Mouse (Mus musculus) hindbrain, embryonic 16.5 days (tissue): ENCODE measurements at regions not wholly inside any gene's neighbourhood (a gene's known extent, or its start where the extent isn't known, plus 50 kb on each side); places are given as distances from the start of the nearest gene placed in this dataset.
A peak's percentile ranks its signal among the peaks of the same experiment; 100 is the strongest.

Source experiments
- ATAC-seq: fragments of 200-750 bp; cut with Nextera tagmentation; 2 replicates; pipeline ENCODE4 v1.8.0; 2017; ENCODE audit warnings: moderate TSS enrichment, moderate library complexity
- H3K27ac ChIP-seq: fragments of 300-500 bp; sonication (generic); 2 replicates; pipeline ENCODE4 v1.5.1; 2014; ENCODE audit warnings: low read depth, mild to moderate bottlenecking, control low read depth, low read length, moderate library complexity
- H3K27me3 ChIP-seq: fragments of 300-500 bp; sonication (generic); replicated peaks from 2 replicates; pipeline ENCODE4 v1.6.1; 2014; ENCODE audit warnings: low read length; ENCODE audit not compliant: control insufficient read depth, insufficient read depth
- H3K36me3 ChIP-seq: fragments of 300-500 bp; sonication (generic); 2 replicates; pipeline ENCODE4 v1.6.1; 2014; ENCODE audit warnings: mild to moderate bottlenecking, low read length, moderate library complexity, mixed read lengths; ENCODE audit not compliant: control insufficient read depth, insufficient read depth
- H3K4me1 ChIP-seq: fragments of 300-500 bp; sonication (generic); 2 replicates; pipeline ENCODE4 v1.6.1; 2014; ENCODE audit warnings: low read depth, low read length; ENCODE audit not compliant: control insufficient read depth, insufficient read depth
- H3K4me2 ChIP-seq: fragments of 300-500 bp; sonication (generic); 2 replicates; pipeline ENCODE4 v1.6.1; 2014; ENCODE audit warnings: mild to moderate bottlenecking, low read length, control low read depth, moderate library complexity
- H3K4me3 ChIP-seq: fragments of 300-500 bp; sonication (generic); 2 replicates; pipeline ENCODE4 v1.5.1; 2014; ENCODE audit warnings: mild to moderate bottlenecking, low read length, control low read depth, moderate library complexity
- H3K9ac ChIP-seq: fragments of 300-500 bp; sonication (generic); 2 replicates; pipeline ENCODE4 v1.6.1; 2014; ENCODE audit warnings: low read depth, mild to moderate bottlenecking, control low read depth, low read length, moderate library complexity
- H3K9me3 ChIP-seq: fragments of 300-500 bp; sonication (generic); 2 replicates; pipeline ENCODE4 v1.6.1; 2014; ENCODE audit warnings: mild to moderate bottlenecking, low read length, moderate library complexity; ENCODE audit not compliant: control insufficient read depth
- WGBS: fragments of 180-500 bp; shearing (Covaris S2); extraction: QIAGEN DNeasy Blood & Tissue Kit; methylation state at CpG from one replicate; pipeline ENCODE4 v1.1.7; 2014; 5-methylcytosine and 5-hydroxymethylcytosine counted together

GRCm38 (mm10) chr1:80038059-80038458, 177.1 kb upstream of the Serpine2 start:
- no peak for ATAC-seq
- Histone ChIP-seq H3K4me1 (no peaks in the 10 kb centered on the region; the same call in 1 of the 2 replicates), H3K9ac (no peak overlapping the region), H3K4me2 (no peak overlapping the region), H3K4me3 (no peak overlapping the region), H3K36me3 (no peaks in the 10 kb centered on the region), H3K9me3 (no peaks in the 10 kb centered on the region), H3K27ac (no peak overlapping the region), H3K27me3 (no peaks in the 10 kb centered on the region)

- H3K9me3 ChIP-seq, result no peaks in the 10 kb centered on the region
- no peaks in the 10 kb centered on the region for H3K36me3 ChIP-seq
- H3K9ac ChIP-seq, result no peak overlapping the region
- H3K4me1 ChIP-seq, result no peaks in the 10 kb centered on the region; the same call in 1 of the 2 replicates
- H3K27ac ChIP-seq, result no peak overlapping the region
- 94% methylated on average over 4 of the region's 4 CpGs for WGBS
- no peaks in the 10 kb centered on the region for H3K27me3 ChIP-seq
- H3K4me2 ChIP-seq, result no peak overlapping the region
- ATAC-seq, result no peak
- H3K4me3 ChIP-seq, result no peak overlapping the region
Observed at GRCm38 (mm10) chr1:80036436-80036835, 175.5 kb upstream of the Serpine2 start.

- H3K36me3 ChIP-seq, result no peaks in the 10 kb centered on the region
- no peak overlapping the region for H3K4me2 ChIP-seq
- H3K4me3 ChIP-seq, result no peak overlapping the region
- H3K27ac ChIP-seq, result no peak overlapping the region
- 25% methylated on average over 6 of the region's 6 CpGs for WGBS
- no peaks in the 10 kb centered on the region for H3K27me3 ChIP-seq
- H3K4me1 ChIP-seq, result no peaks in the 10 kb centered on the region; the same call in 1 of the 2 replicates
- H3K9me3 ChIP-seq, result no peaks in the 10 kb centered on the region
- ATAC-seq, result peak; percentile 68
- no peak overlapping the region for H3K9ac ChIP-seq
Observed at GRCm38 (mm10) chr1:80033522-80033921, 172.5 kb upstream of the Serpine2 start.

- no peak overlapping the region for H3K4me2 ChIP-seq
- H3K4me1 ChIP-seq, result no peaks in the 10 kb centered on the region; the same call in 1 of the 2 replicates
- H3K9ac ChIP-seq, result no peak overlapping the region
- H3K27me3 ChIP-seq, result no peaks in the 10 kb centered on the region
- 13% methylated on average over 2 of the region's 2 CpGs for WGBS
- no peaks in the 10 kb centered on the region for H3K9me3 ChIP-seq
- H3K27ac ChIP-seq, result no peak overlapping the region
- peak; percentile 15; the same call in 1 of the 2 replicates for ATAC-seq
- H3K4me3 ChIP-seq, result no peak overlapping the region
- no peaks in the 10 kb centered on the region for H3K36me3 ChIP-seq
Observed at GRCm38 (mm10) chr1:80033121-80033520, 172.1 kb upstream of the Serpine2 start.

GRCm38 (mm10) chr1:80032464-80032863, 171.5 kb upstream of the Serpine2 start:
- no peaks in the 10 kb centered on the region for H3K27me3 ChIP-seq
- H3K9ac ChIP-seq, result no peak overlapping the region
- H3K27ac ChIP-seq, result no peak overlapping the region
- no peaks in the 10 kb centered on the region for H3K36me3 ChIP-seq
- ATAC-seq, result no peak
- H3K4me3 ChIP-seq, result no peak overlapping the region
- no peaks in the 10 kb centered on the region; the same call in 1 of the 2 replicates for H3K4me1 ChIP-seq
- no peaks in the 10 kb centered on the region for H3K9me3 ChIP-seq
- H3K4me2 ChIP-seq, result no peak overlapping the region

- H3K4me2 ChIP-seq, result no peak overlapping the region
- no peak overlapping the region for H3K27ac ChIP-seq
- no peak for ATAC-seq
- no peaks in the 10 kb centered on the region for H3K36me3 ChIP-seq
- no peaks in the 10 kb centered on the region for H3K27me3 ChIP-seq
- no peaks in the 10 kb centered on the region; the same call in 1 of the 2 replicates for H3K4me1 ChIP-seq
- no peak overlapping the region for H3K9ac ChIP-seq
- H3K4me3 ChIP-seq, result no peak overlapping the region
- no peaks in the 10 kb centered on the region for H3K9me3 ChIP-seq
- 94% methylated on average over 1 of the region's 1 CpGs for WGBS
Observed at GRCm38 (mm10) chr1:80030635-80031034, 169.7 kb upstream of the Serpine2 start.

GRCm38 (mm10) chr1:80030224-80030623, 169.2 kb upstream of the Serpine2 start:
- 90% methylated on average over 3 of the region's 3 CpGs for WGBS
- no peak for ATAC-seq
- H3K9me3 ChIP-seq, result no peaks in the 10 kb centered on the region
- H3K27me3 ChIP-seq, result no peaks in the 10 kb centered on the region
- no peak overlapping the region for H3K27ac ChIP-seq
- no peak overlapping the region for H3K9ac ChIP-seq
- no peak overlapping the region for H3K4me3 ChIP-seq
- H3K36me3 ChIP-seq, result no peaks in the 10 kb centered on the region
- H3K4me1 ChIP-seq, result no peaks in the 10 kb centered on the region; the same call in 1 of the 2 replicates
- H3K4me2 ChIP-seq, result no peak overlapping the region

GRCm38 (mm10) chr1:80025863-80026616, 165.1 kb upstream of the Serpine2 start:
- H3K4me3 ChIP-seq, result no peak overlapping the region
- no peaks in the 10 kb centered on the region for H3K27me3 ChIP-seq
- H3K9ac ChIP-seq, result no peak overlapping the region
- WGBS, result 95% methylated on average over 4 of the region's 4 CpGs
- H3K4me1 ChIP-seq, result 0 out of 2 replicates have a peak, but pooled peaks cover 4% of the 10 kb centered on the region
- H3K36me3 ChIP-seq, result no peaks in the 10 kb centered on the region
- no peak for ATAC-seq
- no peaks in the 10 kb centered on the region for H3K9me3 ChIP-seq
- no peak overlapping the region for H3K27ac ChIP-seq
- no peak overlapping the region for H3K4me2 ChIP-seq

GRCm38 (mm10) chr1:80023518-80024095, 162.6 kb upstream of the Serpine2 start:
- Histone ChIP-seq H3K9ac (no peak overlapping the region), H3K4me3 (no peak overlapping the region), H3K27me3 (no peaks in the 10 kb centered on the region), H3K27ac (no peak overlapping the region), H3K4me2 (no peak overlapping the region), H3K36me3 (no peaks in the 10 kb centered on the region), H3K4me1 (0 out of 2 replicates have a peak, but pooled peaks cover 4% of the 10 kb centered on the region), H3K9me3 (no peaks in the 10 kb centered on the region)
- ATAC-seq, result no peak
- 60% methylated on average over 6 of the region's 6 CpGs for WGBS
